Mouse (Mus musculus): ENCODE measurements around the gene Tmem30b. TPM values are rescaled to one million over a fixed set of nuclear protein-coding genes. Genes with fewer than 3 reads are reported as not detected.
A peak's percentile ranks its signal among the peaks of the same experiment; 100 is the strongest.
"Not testable (repeated sequence)": the region's sequence is repeated elsewhere in the genome, so short reads cannot be mapped to it uniquely, and the experiment has no call there.

The Tmem30b gene
- polyA plus RNA-seq, 1 experiment from 2014 or later = 0.45 TPM

DNA sequence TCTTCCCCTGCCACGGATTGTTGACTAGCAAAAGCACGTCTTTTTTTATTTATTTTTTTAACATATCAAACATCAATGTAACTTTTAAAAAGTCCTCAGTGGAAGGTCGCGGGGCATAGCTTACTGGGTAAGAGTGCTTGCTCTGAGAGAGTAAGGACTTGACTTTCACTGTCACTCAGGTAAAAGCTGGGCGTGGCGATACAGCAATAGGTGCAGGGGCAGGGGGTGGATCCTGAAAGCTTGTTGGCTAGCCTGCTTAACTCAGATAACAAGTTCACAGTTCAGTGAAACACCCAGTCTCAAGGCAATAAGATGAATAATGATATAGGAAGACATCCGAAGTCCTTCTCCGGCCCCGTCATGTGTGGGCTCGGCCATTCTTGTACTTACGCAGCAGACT, 16.6 kb downstream of the Tmem30b start:
- H3K9ac ChIP-seq = no peak overlapping the region
- no peak overlapping the region for H3K27ac ChIP-seq (replicated peaks)
- no peaks in the 10 kb centered on the region for H3K4me1 ChIP-seq (replicated peaks)
- no peak overlapping the region for H3K4me3 ChIP-seq
- no peak overlapping the region for H3K4me2 ChIP-seq
- H3K27me3 ChIP-seq = no peaks in the 10 kb centered on the region; the same call in 1 of the 2 replicates
- no peaks in the 10 kb centered on the region for H3K36me3 ChIP-seq
- 87% methylated on average over 11 of the region's 11 CpGs for WGBS
- no peaks in the 10 kb centered on the region for H3K9me3 ChIP-seq
- ATAC-seq (ENCODE audit: low read depth) = no peak

DNA sequence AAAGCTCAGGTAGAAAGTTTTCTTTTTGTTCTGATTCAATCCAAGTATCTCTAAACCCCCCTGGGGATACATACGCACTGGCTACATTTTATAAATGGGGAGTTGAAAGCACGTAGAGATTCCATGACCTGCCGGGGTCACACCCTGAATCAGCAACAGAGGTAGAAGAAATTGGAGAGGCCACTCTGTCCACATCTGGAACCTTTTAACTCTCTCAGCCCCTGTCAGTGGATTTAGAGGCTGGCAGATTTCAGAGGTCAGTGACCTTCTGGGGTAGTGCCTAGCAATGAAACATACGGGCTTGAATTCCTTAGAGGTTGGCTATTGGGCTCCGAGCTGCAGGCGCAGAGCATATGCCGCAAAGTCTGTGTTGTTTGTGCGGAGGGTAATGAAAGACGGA, 17.1 kb downstream of the Tmem30b start:
- Histone ChIP-seq H3K4me2 (no peak overlapping the region), H3K9me3 (no peaks in the 10 kb centered on the region), H3K4me3 (no peak overlapping the region), H3K27me3 (no peaks in the 10 kb centered on the region; the same call in 1 of the 2 replicates), H3K4me1 (replicated peaks) (no peaks in the 10 kb centered on the region), H3K9ac (no peak overlapping the region), H3K27ac (replicated peaks) (no peak overlapping the region), H3K36me3 (no peaks in the 10 kb centered on the region)
- 57% methylated on average over 9 of the region's 9 CpGs for WGBS
- no peak for ATAC-seq (ENCODE audit: low read depth)

DNA sequence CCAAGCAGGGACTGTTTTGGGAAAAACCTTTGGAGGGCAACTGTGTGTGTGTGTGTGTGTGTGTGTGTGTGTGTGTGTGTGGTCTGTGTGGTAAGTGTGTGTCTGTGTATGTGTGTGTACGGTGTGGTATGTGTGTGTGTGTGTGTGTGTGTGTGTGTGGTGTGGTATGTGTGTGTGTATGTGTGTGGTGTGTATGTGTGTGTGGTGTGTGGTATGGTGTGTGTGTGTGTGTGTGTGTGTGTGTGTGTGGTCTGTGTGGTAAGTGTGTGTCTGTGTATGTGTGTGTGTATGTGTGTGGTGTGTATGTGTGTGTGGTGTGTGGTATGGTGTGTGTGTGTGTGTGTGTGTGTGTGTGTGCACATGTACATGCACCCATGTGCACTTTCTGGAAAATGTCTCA, 18.1 kb downstream of the Tmem30b start:
- not testable (repeated sequence) for H3K4me3 ChIP-seq; H3K9me3 ChIP-seq; ATAC-seq (ENCODE audit: low read depth); H3K36me3 ChIP-seq; H3K4me2 ChIP-seq; H3K4me1 ChIP-seq (replicated peaks); H3K9ac ChIP-seq; H3K27ac ChIP-seq (replicated peaks); H3K27me3 ChIP-seq
- WGBS = 100% methylated on average over 1 of the region's 1 CpGs

DNA sequence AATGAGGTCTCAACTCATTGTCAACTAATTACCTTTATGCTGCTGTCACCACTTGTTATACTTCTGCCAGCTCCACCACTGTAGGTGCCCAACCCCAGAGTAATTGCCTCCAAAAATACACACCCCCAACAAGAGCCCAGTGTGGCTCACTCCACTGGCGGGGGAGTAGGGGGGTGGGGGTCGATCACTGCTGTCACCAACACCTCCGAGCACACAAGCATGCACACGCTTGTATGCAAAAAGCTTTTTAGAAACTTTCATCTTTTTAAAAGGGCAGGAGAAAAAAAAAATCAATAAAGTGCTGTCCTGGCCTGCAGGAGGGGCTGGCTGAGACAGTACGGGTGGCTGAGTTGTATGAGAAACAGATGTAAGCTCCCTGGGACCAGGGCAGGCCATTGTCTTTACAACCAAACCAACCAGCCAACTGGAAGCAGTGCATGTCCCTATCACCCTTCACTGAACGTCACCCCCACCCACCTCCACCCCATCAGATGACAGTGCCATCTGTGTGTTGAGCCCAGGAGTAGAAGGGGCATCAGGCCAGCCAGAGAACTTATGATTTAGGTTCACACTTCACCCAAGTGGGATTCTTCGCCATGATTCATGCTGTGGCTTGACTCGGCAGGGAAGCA, 20.8 kb downstream of the Tmem30b start:
- H3K27me3 ChIP-seq = peaks cover 4% of the 10 kb centered on the region; the same call in 1 of the 2 replicates
- H3K9ac ChIP-seq = no peak overlapping the region
- 56% methylated on average over 8 of the region's 8 CpGs for WGBS
- no peak overlapping the region for H3K4me3 ChIP-seq
- H3K9me3 ChIP-seq = no peaks in the 10 kb centered on the region
- H3K4me1 ChIP-seq (replicated peaks) = no peaks in the 10 kb centered on the region
- H3K27ac ChIP-seq (replicated peaks) = no peak overlapping the region
- H3K36me3 ChIP-seq = no peaks in the 10 kb centered on the region
- ATAC-seq (ENCODE audit: low read depth) = no peak
- no peak overlapping the region for H3K4me2 ChIP-seq

DNA sequence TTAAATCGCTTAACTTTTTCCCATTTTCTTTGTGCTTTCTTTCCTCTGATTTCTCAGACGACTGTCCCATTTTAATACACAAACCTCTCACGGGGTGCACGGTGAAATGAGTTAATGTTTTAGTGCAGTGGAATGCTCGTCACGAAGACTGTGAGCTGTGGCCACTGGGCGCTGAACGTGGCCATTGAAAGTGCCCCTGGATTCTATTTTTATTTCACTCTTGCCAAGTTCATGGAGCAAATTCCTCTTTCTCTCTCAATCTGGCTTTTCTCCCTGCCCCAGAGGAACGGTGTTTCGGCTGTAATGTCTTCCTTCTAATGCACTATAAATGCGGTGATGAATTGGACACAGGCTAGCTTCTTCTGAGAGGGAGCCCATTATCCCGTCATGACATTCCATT, 23.1 kb downstream of the Tmem30b start:
- Histone ChIP-seq H3K9me3 (no peaks in the 10 kb centered on the region), H3K27me3 (peaks cover 17% of the 10 kb centered on the region; the same call in 1 of the 2 replicates), H3K4me2 (no peak overlapping the region), H3K4me1 (replicated peaks) (no peaks in the 10 kb centered on the region), H3K9ac (no peak overlapping the region), H3K27ac (replicated peaks) (no peak overlapping the region), H3K4me3 (no peak overlapping the region), H3K36me3 (no peaks in the 10 kb centered on the region)
- ATAC-seq (ENCODE audit: low read depth) = no peak
- WGBS = 76% methylated on average over 12 of the region's 12 CpGs

GRCm38 (mm10) chr12:73521944-73522343, 24.2 kb downstream of the Tmem30b start:
- WGBS = 69% methylated on average over 3 of the region's 3 CpGs
- ATAC-seq (ENCODE audit: low read depth) = no peak
- no peak overlapping the region for H3K4me3 ChIP-seq
- H3K36me3 ChIP-seq = no peaks in the 10 kb centered on the region
- H3K27ac ChIP-seq (replicated peaks) = no peak overlapping the region
- H3K27me3 ChIP-seq = peaks cover 17% of the 10 kb centered on the region; the same call in 1 of the 2 replicates
- no peaks in the 10 kb centered on the region for H3K9me3 ChIP-seq
- H3K9ac ChIP-seq = no peak overlapping the region
- no peaks in the 10 kb centered on the region for H3K4me1 ChIP-seq (replicated peaks)
- no peak overlapping the region for H3K4me2 ChIP-seq

DNA sequence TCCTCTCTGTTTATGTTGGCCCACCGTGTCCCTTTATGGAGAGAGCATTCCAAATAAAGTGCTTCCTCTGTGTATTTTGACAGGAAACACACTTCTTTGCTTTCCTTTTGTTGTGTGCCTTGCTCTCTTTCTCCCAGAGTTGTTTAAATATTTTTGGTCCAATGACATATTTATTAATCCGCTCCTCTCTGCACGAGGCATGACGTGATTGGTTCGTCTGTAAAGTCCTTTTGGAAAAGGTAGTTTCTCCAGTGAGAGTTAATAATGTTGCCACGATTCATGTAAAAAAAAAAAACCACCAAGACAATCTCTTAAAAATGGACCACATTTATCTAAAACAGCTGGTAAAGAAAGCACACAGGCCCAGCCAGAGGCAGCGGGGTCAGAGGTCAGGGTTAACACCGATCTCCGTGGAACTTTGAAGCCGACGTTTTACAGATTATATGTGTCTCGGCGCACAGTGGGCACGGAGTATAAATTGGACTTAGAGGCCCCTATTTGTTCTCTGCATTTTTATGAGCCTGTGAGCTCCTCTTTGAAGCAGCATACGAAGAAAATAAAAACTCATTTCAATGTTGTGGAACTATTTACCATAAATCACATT, 24.9 kb downstream of the Tmem30b start:
- ATAC-seq (ENCODE audit: low read depth) = no peak
- no peaks in the 10 kb centered on the region for H3K36me3 ChIP-seq
- H3K9me3 ChIP-seq = no peaks in the 10 kb centered on the region
- H3K4me2 ChIP-seq = no peak overlapping the region
- no peak overlapping the region for H3K9ac ChIP-seq
- H3K27me3 ChIP-seq = peaks cover 17% of the 10 kb centered on the region; the same call in 1 of the 2 replicates
- 55% methylated on average over 15 of the region's 15 CpGs for WGBS
- no peak overlapping the region for H3K4me3 ChIP-seq
- no peak overlapping the region for H3K27ac ChIP-seq (replicated peaks)
- H3K4me1 ChIP-seq (replicated peaks) = no peaks in the 10 kb centered on the region

GRCm38 (mm10) chr12:73517768-73518167, 28.4 kb downstream of the Tmem30b start:
- WGBS = 78% methylated on average over 12 of the region's 12 CpGs

DNA sequence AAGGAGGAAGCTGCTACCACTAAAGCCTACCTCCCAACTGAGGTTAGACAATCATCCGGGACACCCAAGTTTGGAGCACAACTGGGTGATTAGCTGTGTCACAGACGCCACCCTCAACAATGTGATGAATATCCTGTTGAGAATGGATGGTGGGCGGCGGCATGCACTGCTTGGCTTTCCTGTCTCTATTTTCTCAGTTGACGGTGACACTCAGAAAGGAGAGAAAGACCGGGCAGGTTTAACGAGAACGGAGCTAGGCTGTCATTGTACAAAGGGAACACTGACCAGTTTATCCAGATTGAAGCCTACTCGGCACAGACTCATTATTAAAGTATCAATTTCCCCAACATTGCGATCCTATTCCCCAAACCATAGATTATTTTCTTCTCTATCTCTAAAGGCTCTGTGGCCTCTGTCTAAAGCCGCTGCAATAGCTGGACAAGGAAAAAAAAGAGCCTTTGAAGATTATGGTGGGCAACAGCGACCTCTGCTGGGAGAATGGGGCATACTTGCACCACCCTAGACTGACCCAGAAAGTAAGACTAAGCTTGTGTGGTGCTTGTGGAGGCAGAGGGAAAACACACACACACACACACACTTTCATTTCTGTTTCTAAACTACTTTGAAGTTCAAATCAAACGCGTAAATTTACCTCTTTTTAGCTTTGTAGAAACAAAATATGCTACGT, 29.0 kb downstream of the Tmem30b start:
- Histone ChIP-seq H3K4me3 (no peak overlapping the region), H3K27me3 (peaks cover 17% of the 10 kb centered on the region; the same call in 1 of the 2 replicates), H3K4me1 (replicated peaks) (no peaks in the 10 kb centered on the region), H3K4me2 (peak overlapping the region; percentile 32), H3K27ac (replicated peaks) (no peak overlapping the region), H3K36me3 (no peaks in the 10 kb centered on the region), H3K9me3 (no peaks in the 10 kb centered on the region), H3K9ac (no peak overlapping the region)
- 48% methylated on average over 15 of the region's 15 CpGs for WGBS
- ATAC-seq (ENCODE audit: low read depth) = peak; percentile 82

More at GRCm38 (mm10) chr12:73517768-73518167, 28.4 kb downstream of the Tmem30b start:
- Histone ChIP-seq H3K27ac (replicated peaks) (no peak overlapping the region), H3K4me2 (no peak overlapping the region), H3K4me3 (no peak overlapping the region), H3K9ac (no peak overlapping the region), H3K9me3 (no peaks in the 10 kb centered on the region), H3K4me1 (replicated peaks) (no peaks in the 10 kb centered on the region), H3K27me3 (peaks cover 17% of the 10 kb centered on the region; the same call in 1 of the 2 replicates), H3K36me3 (no peaks in the 10 kb centered on the region)
- ATAC-seq (ENCODE audit: low read depth) = 0 out of 2 replicates have a peak, but pooled peaks have one; percentile 23

GRCm38 (mm10) chr12:73516516-73516915, 29.7 kb downstream of the Tmem30b start:
- H3K9me3 ChIP-seq = no peaks in the 10 kb centered on the region
- no peak for ATAC-seq (ENCODE audit: low read depth)
- 88% methylated on average over 8 of the region's 8 CpGs for WGBS
- H3K27ac ChIP-seq (replicated peaks) = no peak overlapping the region
- peaks cover 17% of the 10 kb centered on the region; the same call in 1 of the 2 replicates for H3K27me3 ChIP-seq
- H3K4me1 ChIP-seq (replicated peaks) = no peaks in the 10 kb centered on the region
- no peak overlapping the region for H3K4me3 ChIP-seq
- no peak overlapping the region for H3K9ac ChIP-seq
- H3K36me3 ChIP-seq = no peaks in the 10 kb centered on the region
- H3K4me2 ChIP-seq = no peak overlapping the region

DNA sequence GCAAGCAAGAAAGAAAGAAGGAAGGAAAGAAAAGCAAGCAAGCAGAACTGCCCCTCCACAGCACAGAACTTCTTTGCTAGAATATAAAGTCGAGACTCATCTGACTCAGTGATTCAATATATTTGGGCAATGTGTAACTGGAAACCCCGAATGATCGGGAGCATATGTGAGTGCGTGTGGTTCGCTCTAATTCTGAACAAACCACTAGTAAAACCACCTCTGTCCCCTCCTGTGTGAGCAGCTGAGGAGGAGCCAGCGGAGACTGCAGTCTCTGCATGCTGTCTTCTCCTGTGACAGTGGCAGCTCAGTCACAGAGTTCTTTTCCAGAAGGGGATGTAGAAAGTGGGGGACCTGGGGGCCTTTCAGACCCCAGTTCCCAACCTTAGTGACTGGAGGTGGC, 31.5 kb downstream of the Tmem30b start:
- 67% methylated on average over 6 of the region's 6 CpGs for WGBS

DNA sequence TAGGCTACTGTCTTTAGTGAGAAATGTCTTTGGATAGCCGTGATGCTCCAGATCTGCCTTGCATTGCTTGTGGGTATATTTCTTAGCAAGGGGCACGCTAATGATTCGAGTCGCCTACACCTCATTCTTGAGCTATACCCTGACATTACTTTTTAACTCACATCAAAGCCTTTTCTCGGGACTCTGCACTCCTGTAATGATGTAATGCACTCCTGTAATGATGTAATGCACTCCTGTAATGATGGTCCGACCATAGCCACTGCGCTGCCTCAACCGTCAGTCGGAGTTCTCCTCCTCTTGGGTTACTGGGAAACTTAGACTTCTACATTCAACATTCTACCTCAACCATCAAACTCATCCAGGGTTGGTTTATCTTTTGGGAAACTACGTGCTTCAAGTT, 32.2 kb downstream of the Tmem30b start:
- WGBS = 92% methylated on average over 10 of the region's 10 CpGs

More for the DNA sequence above, 31.5 kb downstream of the Tmem30b start:
- peaks cover 10% of the 10 kb centered on the region; the same call in 1 of the 2 replicates for H3K27me3 ChIP-seq
- no peaks in the 10 kb centered on the region for H3K9me3 ChIP-seq
- H3K4me3 ChIP-seq = no peak overlapping the region
- H3K4me2 ChIP-seq = no peak overlapping the region
- H3K4me1 ChIP-seq (replicated peaks) = no peaks in the 10 kb centered on the region
- no peak overlapping the region for H3K9ac ChIP-seq
- ATAC-seq (ENCODE audit: low read depth) = no peak
- no peaks in the 10 kb centered on the region for H3K36me3 ChIP-seq
- H3K27ac ChIP-seq (replicated peaks) = no peak overlapping the region

More for the DNA sequence above, 32.2 kb downstream of the Tmem30b start:
- H3K27me3 ChIP-seq = peaks cover 7% of the 10 kb centered on the region; the same call in 1 of the 2 replicates
- H3K9me3 ChIP-seq = no peaks in the 10 kb centered on the region
- H3K4me2 ChIP-seq = no peak overlapping the region
- H3K36me3 ChIP-seq = no peaks in the 10 kb centered on the region
- no peak overlapping the region for H3K4me3 ChIP-seq
- H3K27ac ChIP-seq (replicated peaks) = no peak overlapping the region
- H3K9ac ChIP-seq = no peak overlapping the region
- no peak for ATAC-seq (ENCODE audit: low read depth)
- no peaks in the 10 kb centered on the region for H3K4me1 ChIP-seq (replicated peaks)

Data from neural tube, embryonic 13.5 days (tissue).